Mouse (Mus musculus): ENCODE data around the gene Tes3-ps. TPM values are rescaled to one million over a fixed set of nuclear protein-coding genes. Genes with fewer than 3 reads are reported as not detected.

Gene Tes3-ps
- polyA plus RNA-seq, 1 experiment from 2014 or later = 0.78 TPM

DNA sequence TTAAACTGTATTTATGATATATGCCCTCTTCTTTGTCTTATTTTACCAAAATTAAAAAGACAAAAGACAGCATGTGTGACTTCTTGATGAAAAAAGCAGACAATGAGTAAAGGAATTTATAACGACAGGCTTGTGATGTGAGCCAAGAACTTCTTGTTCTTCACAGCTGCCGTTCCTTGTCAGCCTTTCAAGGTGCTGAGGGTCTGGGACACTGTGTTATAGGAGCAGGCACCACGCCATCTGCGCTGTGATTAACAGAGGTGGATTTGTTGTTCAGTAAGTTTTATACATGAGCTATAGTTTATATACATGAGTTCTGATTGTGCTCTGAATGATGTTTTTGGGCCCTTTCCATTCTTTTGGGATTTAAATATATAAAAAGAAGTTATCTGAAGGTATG is 13.7 kb upstream of the Tes3-ps start:
- Histone ChIP-seq H3K4me3 (replicated peaks; ENCODE audit: low read depth, low read length) (no peak overlapping the region), H3K36me3 (ENCODE audit: control insufficient read depth, insufficient read depth, low read length) (no peaks in the 10 kb centered on the region), H3K4me1 (ENCODE audit: control insufficient read depth, insufficient read depth, low read length) (no peaks in the 10 kb centered on the region), H3K27ac (replicated peaks; ENCODE audit: low read depth, low read length) (no peak overlapping the region), H3K4me2 (ENCODE audit: low read length) (no peak overlapping the region), H3K9me3 (ENCODE audit: control insufficient read depth, low read length) (no peaks in the 10 kb centered on the region), H3K27me3 (ENCODE audit: control insufficient read depth, insufficient read depth, low read length) (no peaks in the 10 kb centered on the region), H3K9ac (replicated peaks; ENCODE audit: low read length) (no peak overlapping the region)
- WGBS = 87% methylated on average over 4 of the region's 4 CpGs
- DNase-seq (no peak), ATAC-seq (ENCODE audit: low FRiP score, low TSS enrichment) (no peak)

DNA sequence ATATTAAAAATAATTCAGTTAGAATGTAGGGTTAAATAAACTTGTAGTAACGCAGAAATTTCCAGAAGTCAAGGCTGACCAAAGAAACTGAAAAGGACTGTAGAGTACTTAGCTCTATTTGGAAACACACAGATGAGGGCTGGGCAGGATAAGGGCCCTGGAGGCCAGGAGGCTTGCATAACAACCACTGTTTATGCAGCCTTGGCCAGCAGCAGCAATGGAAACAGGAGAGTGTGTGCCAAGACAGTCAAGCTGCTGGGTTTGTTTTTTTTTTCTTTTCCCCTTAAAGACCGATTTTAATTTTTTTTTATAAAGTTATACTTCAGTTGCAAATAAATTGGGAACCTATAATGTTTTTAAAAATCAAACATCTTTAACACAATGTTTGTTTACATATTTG is 13.1 kb upstream of the Tes3-ps start:
- Histone ChIP-seq H3K4me2 (ENCODE audit: low read length) (no peak overlapping the region), H3K9me3 (ENCODE audit: control insufficient read depth, low read length) (no peaks in the 10 kb centered on the region), H3K4me3 (replicated peaks; ENCODE audit: low read depth, low read length) (no peak overlapping the region), H3K9ac (replicated peaks; ENCODE audit: low read length) (no peak overlapping the region), H3K36me3 (ENCODE audit: control insufficient read depth, insufficient read depth, low read length) (no peaks in the 10 kb centered on the region), H3K27ac (replicated peaks; ENCODE audit: low read depth, low read length) (no peak overlapping the region), H3K27me3 (ENCODE audit: control insufficient read depth, insufficient read depth, low read length) (no peaks in the 10 kb centered on the region), H3K4me1 (ENCODE audit: control insufficient read depth, insufficient read depth, low read length) (no peaks in the 10 kb centered on the region)
- 88% methylated on average over 2 of the region's 2 CpGs for WGBS
- DNase-seq (peak; percentile 49), ATAC-seq (ENCODE audit: low FRiP score, low TSS enrichment) (no peak)

DNA sequence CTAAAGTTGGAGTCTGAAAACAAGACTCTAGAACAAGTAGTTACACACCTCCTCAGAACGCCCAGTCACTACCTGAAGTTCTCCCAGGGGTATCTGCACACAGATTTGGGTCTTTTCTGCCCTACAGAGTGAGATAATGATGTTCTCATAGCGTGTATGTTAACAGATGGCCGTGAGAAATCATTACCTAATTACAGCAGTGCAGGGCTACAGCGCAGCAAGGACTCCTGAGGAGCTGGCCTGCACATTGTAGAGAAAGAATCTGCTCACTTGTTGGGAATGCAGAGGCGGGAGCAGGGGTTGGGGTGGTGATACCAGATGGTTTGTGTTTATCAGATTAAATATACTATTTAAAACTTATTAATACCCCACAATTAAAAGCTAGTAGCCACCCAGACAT is 12.6 kb upstream of the Tes3-ps start:
- H3K4me1 ChIP-seq (ENCODE audit: control insufficient read depth, insufficient read depth, low read length) = no peaks in the 10 kb centered on the region
- H3K9ac ChIP-seq (replicated peaks; ENCODE audit: low read length) = no peak overlapping the region
- no peak overlapping the region for H3K4me2 ChIP-seq (ENCODE audit: low read length)
- DNase-seq = peak; percentile 7
- no peaks in the 10 kb centered on the region for H3K9me3 ChIP-seq (ENCODE audit: control insufficient read depth, low read length)
- WGBS = 67% methylated on average over 5 of the region's 5 CpGs
- H3K36me3 ChIP-seq (ENCODE audit: control insufficient read depth, insufficient read depth, low read length) = no peaks in the 10 kb centered on the region
- H3K27me3 ChIP-seq (ENCODE audit: control insufficient read depth, insufficient read depth, low read length) = no peaks in the 10 kb centered on the region
- ATAC-seq (ENCODE audit: low FRiP score, low TSS enrichment) = no peak
- no peak overlapping the region for H3K4me3 ChIP-seq (replicated peaks; ENCODE audit: low read depth, low read length)
- H3K27ac ChIP-seq (replicated peaks; ENCODE audit: low read depth, low read length) = no peak overlapping the region

DNA sequence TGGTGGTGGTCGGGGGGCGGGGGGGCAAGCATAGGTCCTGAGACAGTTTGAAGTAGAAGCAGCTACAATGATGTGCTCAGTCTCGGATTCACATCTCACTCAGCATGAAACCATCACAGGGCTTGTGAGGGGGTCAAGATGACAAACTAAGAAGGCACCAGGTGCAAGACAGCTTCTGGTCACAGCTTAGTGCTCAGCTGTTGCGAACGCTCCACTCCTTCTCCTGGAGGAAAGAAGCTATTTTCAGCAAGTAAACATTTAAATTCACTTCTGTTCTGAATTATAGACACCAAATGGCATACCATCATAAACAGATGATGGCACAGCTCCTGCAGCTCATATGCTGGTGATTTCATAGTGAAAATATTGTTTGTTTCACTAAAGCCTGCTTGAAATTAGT is 7.7 kb upstream of the Tes3-ps start:
- DNase-seq (no peak), ATAC-seq (ENCODE audit: low FRiP score, low TSS enrichment) (no peak)
- Histone ChIP-seq H3K9me3 (ENCODE audit: control insufficient read depth, low read length) (no peaks in the 10 kb centered on the region), H3K4me2 (ENCODE audit: low read length) (no peak overlapping the region), H3K27ac (replicated peaks; ENCODE audit: low read depth, low read length) (no peak overlapping the region), H3K4me1 (ENCODE audit: control insufficient read depth, insufficient read depth, low read length) (no peaks in the 10 kb centered on the region), H3K27me3 (ENCODE audit: control insufficient read depth, insufficient read depth, low read length) (no peaks in the 10 kb centered on the region), H3K4me3 (replicated peaks; ENCODE audit: low read depth, low read length) (no peak overlapping the region), H3K36me3 (ENCODE audit: control insufficient read depth, insufficient read depth, low read length) (no peaks in the 10 kb centered on the region), H3K9ac (replicated peaks; ENCODE audit: low read length) (no peak overlapping the region)
- 92% methylated on average over 5 of the region's 5 CpGs for WGBS

DNA sequence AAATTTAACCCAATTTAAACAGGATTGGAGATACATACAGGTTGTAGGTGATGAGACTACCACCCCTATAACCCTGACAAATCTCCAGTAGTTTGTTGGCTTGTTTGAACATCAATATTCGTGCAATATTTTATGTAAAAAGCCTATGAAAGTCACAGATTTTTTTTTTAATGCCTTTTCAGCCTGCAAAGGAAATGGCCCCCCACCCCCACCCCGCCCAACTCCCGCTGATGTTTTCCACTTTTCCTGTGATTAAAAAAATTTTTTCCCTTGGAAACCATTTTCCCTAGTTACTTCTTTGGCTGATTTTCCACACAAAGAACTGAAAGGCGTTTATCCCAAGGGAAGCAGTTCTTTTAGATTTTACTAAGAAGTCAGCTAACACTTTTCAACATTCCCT is 11.4 kb downstream of the Tes3-ps start, which contains the start of gene Ecm2:
Gene Ecm2 (plus strand): TSS at position 301 of the 400 bp plus-strand sequence.
- WGBS = 20% methylated on average over 4 of the region's 4 CpGs
- DNase-seq = peak; percentile 8
- no peaks in the 10 kb centered on the region for H3K4me1 ChIP-seq (ENCODE audit: control insufficient read depth, insufficient read depth, low read length)

DNA sequence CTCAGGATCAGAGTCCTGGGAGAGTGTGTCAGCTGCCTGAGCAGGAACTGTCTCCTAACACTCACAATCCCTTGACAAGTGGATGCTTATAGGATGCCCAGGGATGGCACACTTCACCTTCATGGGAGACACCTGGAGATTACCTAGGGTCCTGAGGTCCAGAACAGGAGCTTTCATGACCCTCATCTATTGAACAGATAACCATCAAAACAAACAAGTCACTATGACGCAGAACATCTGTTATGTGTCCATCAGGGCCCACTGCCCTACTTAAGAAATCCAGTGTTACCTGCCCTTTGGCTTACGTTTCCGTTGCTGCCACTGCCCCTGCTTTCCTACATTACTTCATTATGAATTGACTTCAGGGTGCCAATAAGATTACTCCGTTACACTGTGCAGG is 12.7 kb downstream of the Tes3-ps start:
- Histone ChIP-seq H3K9ac (replicated peaks; ENCODE audit: low read length) (no peak overlapping the region), H3K27ac (replicated peaks; ENCODE audit: low read depth, low read length) (no peak overlapping the region), H3K36me3 (ENCODE audit: control insufficient read depth, insufficient read depth, low read length) (no peaks in the 10 kb centered on the region), H3K9me3 (ENCODE audit: control insufficient read depth, low read length) (no peaks in the 10 kb centered on the region), H3K4me1 (ENCODE audit: control insufficient read depth, insufficient read depth, low read length) (no peaks in the 10 kb centered on the region), H3K4me3 (replicated peaks; ENCODE audit: low read depth, low read length) (no peak overlapping the region), H3K27me3 (ENCODE audit: control insufficient read depth, insufficient read depth, low read length) (no peaks in the 10 kb centered on the region), H3K4me2 (ENCODE audit: low read length) (no peak overlapping the region)
- WGBS = 85% methylated on average over 4 of the region's 4 CpGs
- DNase-seq = no peak
- no peak for ATAC-seq (ENCODE audit: low FRiP score, low TSS enrichment)

More for the DNA sequence above, 11.4 kb downstream of the Tes3-ps start, which contains the start of gene Ecm2:
- Histone ChIP-seq H3K9me3 (ENCODE audit: control insufficient read depth, low read length) (no peaks in the 10 kb centered on the region), H3K4me3 (replicated peaks; ENCODE audit: low read depth, low read length) (no peak within 1 kb of the TSS), H3K36me3 (ENCODE audit: control insufficient read depth, insufficient read depth, low read length) (no peaks in the 10 kb centered on the region), H3K9ac (replicated peaks; ENCODE audit: low read length) (no peak within 1 kb of the TSS), H3K4me2 (ENCODE audit: low read length) (no peak within 1 kb of the TSS), H3K27me3 (ENCODE audit: control insufficient read depth, insufficient read depth, low read length) (no peaks in the 10 kb centered on the region), H3K27ac (replicated peaks; ENCODE audit: low read depth, low read length) (no peak within 1 kb of the TSS)
- no peak for ATAC-seq (ENCODE audit: low FRiP score, low TSS enrichment)

DNA sequence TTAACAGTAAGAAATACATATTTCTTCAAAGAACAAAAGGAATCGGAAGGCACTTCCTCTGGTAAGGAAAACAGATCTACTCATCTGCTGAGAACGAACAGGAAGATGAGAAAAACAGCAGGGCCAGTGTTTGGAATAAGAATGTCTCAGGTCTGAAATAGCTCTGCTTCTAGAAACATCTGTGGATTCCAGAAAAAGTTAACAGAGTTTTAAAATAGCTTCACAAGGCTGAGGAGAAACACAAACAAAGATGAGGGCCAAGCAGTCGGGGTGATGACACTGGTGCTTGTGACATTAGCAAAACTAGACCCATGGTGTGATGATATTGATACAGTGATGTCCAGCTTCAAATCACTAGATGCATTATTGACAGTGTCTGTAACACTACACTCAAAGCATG is 14.1 kb downstream of the Tes3-ps start:
- WGBS = 88% methylated on average over 3 of the region's 3 CpGs
- Histone ChIP-seq H3K27me3 (ENCODE audit: control insufficient read depth, insufficient read depth, low read length) (no peaks in the 10 kb centered on the region), H3K36me3 (ENCODE audit: control insufficient read depth, insufficient read depth, low read length) (no peaks in the 10 kb centered on the region), H3K9me3 (ENCODE audit: control insufficient read depth, low read length) (no peaks in the 10 kb centered on the region), H3K4me3 (replicated peaks; ENCODE audit: low read depth, low read length) (no peak overlapping the region), H3K4me2 (ENCODE audit: low read length) (no peak overlapping the region), H3K27ac (replicated peaks; ENCODE audit: low read depth, low read length) (no peak overlapping the region), H3K4me1 (ENCODE audit: control insufficient read depth, insufficient read depth, low read length) (no peaks in the 10 kb centered on the region), H3K9ac (replicated peaks; ENCODE audit: low read length) (no peak overlapping the region)
- DNase-seq (no peak), ATAC-seq (ENCODE audit: low FRiP score, low TSS enrichment) (no peak)

DNA sequence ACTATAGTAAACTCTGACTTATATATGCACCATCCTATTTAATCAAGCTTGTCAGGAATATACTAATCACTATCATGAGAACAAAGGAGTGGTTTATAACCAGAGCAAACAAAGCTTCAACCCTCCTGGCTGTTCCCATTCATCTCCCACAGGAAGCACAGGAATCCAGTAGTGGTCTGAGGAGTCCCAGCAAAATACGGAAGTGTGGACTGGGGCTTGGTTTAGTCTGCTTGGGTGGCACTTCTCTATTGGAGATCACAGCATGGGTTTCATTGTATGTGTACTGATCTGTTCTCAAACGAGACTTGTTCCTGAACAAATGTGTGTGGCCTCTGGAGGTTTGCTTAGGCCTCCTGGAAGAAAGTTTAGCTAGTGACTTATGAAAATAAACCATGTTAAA is 25.6 kb downstream of the Tes3-ps start:
- 37% methylated on average over 2 of the region's 2 CpGs for WGBS
- Histone ChIP-seq H3K9me3 (ENCODE audit: control insufficient read depth, low read length) (no peaks in the 10 kb centered on the region), H3K4me3 (replicated peaks; ENCODE audit: low read depth, low read length) (no peak overlapping the region), H3K27ac (replicated peaks; ENCODE audit: low read depth, low read length) (no peak overlapping the region), H3K27me3 (ENCODE audit: control insufficient read depth, insufficient read depth, low read length) (no peaks in the 10 kb centered on the region), H3K9ac (replicated peaks; ENCODE audit: low read length) (no peak overlapping the region), H3K36me3 (ENCODE audit: control insufficient read depth, insufficient read depth, low read length) (no peaks in the 10 kb centered on the region), H3K4me2 (ENCODE audit: low read length) (no peak overlapping the region), H3K4me1 (ENCODE audit: control insufficient read depth, insufficient read depth, low read length) (no peaks in the 10 kb centered on the region)
- ATAC-seq (ENCODE audit: low FRiP score, low TSS enrichment) (no peak), DNase-seq (no peak)

DNA sequence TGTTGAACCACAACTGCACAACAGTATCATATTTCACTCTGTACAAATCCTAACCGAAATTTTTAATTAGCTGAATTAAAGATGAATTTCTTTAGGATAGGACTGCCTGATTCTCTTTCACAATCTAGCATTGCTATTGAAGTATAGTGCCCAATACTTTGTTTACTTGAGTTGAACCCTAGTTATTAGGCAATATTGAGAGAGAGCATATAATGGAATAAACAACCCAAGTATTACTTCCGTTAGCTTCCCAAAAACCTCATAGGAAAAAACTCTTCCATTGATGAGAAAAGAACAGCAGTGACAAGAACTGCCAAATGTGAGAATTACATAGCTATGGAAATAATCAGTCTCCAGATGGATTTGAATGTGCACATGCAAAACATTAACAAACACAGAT is 33.1 kb downstream of the Tes3-ps start:
- Histone ChIP-seq H3K4me2 (ENCODE audit: low read length) (no peak overlapping the region), H3K9ac (replicated peaks; ENCODE audit: low read length) (no peak overlapping the region), H3K27ac (replicated peaks; ENCODE audit: low read depth, low read length) (no peak overlapping the region), H3K36me3 (ENCODE audit: control insufficient read depth, insufficient read depth, low read length) (no peaks in the 10 kb centered on the region), H3K4me1 (ENCODE audit: control insufficient read depth, insufficient read depth, low read length) (no peaks in the 10 kb centered on the region), H3K27me3 (ENCODE audit: control insufficient read depth, insufficient read depth, low read length) (no peaks in the 10 kb centered on the region), H3K9me3 (ENCODE audit: control insufficient read depth, low read length) (no peaks in the 10 kb centered on the region), H3K4me3 (replicated peaks; ENCODE audit: low read depth, low read length) (no peak overlapping the region)
- DNase-seq (no peak), ATAC-seq (ENCODE audit: low FRiP score, low TSS enrichment) (no peak)
- WGBS = 88% methylated on average over 2 of the region's 2 CpGs

All from midbrain, embryonic 14.5 days (tissue).